In the genomic region with DNA sequence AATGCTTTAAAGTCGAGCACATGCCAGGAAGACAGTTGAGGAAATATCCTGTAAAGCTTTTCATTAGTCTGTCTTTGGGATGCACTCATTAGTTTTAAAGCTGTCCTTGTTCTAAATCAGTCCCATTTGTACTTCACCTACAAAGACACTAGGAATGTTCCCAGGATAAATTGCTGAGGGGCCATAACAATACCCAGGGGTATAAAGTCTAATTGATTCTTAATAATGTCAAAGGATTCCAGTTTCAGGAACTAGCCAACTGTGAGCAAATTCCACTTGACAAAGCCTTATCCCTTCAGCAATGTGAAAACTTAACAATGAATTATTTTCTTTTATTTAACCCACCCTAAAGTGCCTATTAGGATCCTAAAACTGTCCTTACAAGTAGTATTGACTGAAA, we compare ENCODE assay signal across 20 mouse cellular contexts.
"Had no signal": no experiment of that assay in that cellular context is flagged by ENCODE, and none has a peak within 500 bp of the region (broad histone marks: within the 10 kb centered on the region; RNA-seq: fewer than 3 reads in every experiment).

No protein-coding gene starts in this region.

- H3K4me1 ChIP-seq: liver, embryonic 15.5 days; lung, embryonic 15.5 days; midbrain, embryonic 10.5 days had no signal

- H3K27ac ChIP-seq: liver, embryonic 15.5 days; lung, embryonic 15.5 days; midbrain, embryonic 10.5 days; midbrain, embryonic 12.5 days; neural tube, embryonic 15.5 days had no signal

- H3K27me3 ChIP-seq: liver, embryonic 15.5 days; lung, embryonic 15.5 days; midbrain, embryonic 12.5 days; neural tube, embryonic 13.5 days; neural tube, embryonic 15.5 days had no signal

- H3K36me3 ChIP-seq: liver, embryonic 15.5 days; lung, embryonic 15.5 days; midbrain, embryonic 10.5 days; midbrain, embryonic 12.5 days; neural tube, embryonic 13.5 days; neural tube, embryonic 15.5 days had no signal

- H3K4me3 ChIP-seq: liver, embryonic 15.5 days; lung, embryonic 15.5 days; midbrain, embryonic 10.5 days; midbrain, embryonic 12.5 days; myocyte; neural tube, embryonic 13.5 days; neural tube, embryonic 15.5 days had no signal

- DNase-seq: liver, postnatal 0 days; lung, adult 2 months; lung, postnatal 14 days; lung, postnatal 4 days; midbrain, embryonic 14.5 days; right cerebral cortex, adult 18-20 months; right cerebral cortex, postnatal 25 days; right cerebral cortex, postnatal 4 days; spleen, adult 18-20 months; thymus, adult 18-20 months; thymus, postnatal 14 days; thymus, postnatal 36 days had no signal

- H3K9me3 ChIP-seq: liver, embryonic 15.5 days; lung, embryonic 15.5 days; midbrain, embryonic 10.5 days; midbrain, embryonic 12.5 days; neural tube, embryonic 13.5 days; neural tube, embryonic 15.5 days had no signal

- H3K4me2 ChIP-seq: liver, embryonic 15.5 days; lung, embryonic 15.5 days; midbrain, embryonic 12.5 days; neural tube, embryonic 13.5 days; neural tube, embryonic 15.5 days had no signal

- H3K9ac ChIP-seq: liver, embryonic 15.5 days; liver, postnatal 0 days; lung, embryonic 15.5 days; midbrain, embryonic 12.5 days; neural tube, embryonic 13.5 days; neural tube, embryonic 15.5 days had no signal

- ATAC-seq: liver, postnatal 0 days; lung, postnatal 0 days had no signal
